Mouse (Mus musculus): ENCODE results near the gene Ssx2ip.

Ssx2ip gene

DNA sequence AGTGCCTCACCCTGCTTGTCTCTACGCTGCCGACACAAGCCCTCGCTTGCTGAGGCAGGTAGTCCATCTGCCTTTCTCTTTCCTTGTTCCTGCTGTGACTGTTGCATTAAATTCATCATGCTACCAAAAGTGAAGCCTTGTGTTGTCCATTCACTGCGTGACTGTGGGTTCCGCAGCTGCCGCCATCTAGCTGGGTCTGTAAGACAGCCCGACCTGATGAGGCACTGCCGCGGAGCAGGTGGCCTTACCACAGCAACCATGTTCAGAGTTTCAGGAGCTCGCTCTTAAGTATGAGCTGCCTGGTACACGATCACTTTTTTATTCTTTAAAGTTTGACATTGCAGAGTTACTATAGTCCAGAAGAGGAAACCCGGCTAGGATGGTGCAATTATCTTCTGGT is 35.6 kb downstream of the Ssx2ip start:
- DNase-seq, result no peak

- no peak for DNase-seq
Observed at GRCm38 (mm10) chr3:146440422-146440821, 36.0 kb downstream of the Ssx2ip start.

- no peak for DNase-seq
Observed at GRCm38 (mm10) chr3:146442484-146442883, 38.0 kb downstream of the Ssx2ip start.

DNA sequence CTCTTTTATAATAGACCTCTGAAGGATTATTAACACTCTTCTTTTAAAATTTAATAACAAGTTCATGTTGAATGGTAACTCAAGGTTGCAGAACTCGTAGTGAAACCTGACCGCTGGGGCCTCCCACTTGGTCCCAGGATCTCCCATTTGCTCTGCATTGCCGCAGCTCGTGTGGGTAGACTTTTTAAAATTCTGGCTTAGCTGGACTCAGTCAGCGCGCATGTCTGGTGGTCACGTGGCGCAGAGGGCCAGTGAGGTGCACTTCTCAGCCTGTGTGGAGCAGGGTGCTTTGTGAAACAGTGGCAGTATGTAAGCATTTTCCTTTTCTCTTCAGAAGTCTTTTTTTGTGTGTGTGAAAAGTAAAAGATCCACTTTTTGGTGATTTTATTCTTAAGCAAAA is 38.5 kb downstream of the Ssx2ip start:
- DNase-seq, result no peak

DNA sequence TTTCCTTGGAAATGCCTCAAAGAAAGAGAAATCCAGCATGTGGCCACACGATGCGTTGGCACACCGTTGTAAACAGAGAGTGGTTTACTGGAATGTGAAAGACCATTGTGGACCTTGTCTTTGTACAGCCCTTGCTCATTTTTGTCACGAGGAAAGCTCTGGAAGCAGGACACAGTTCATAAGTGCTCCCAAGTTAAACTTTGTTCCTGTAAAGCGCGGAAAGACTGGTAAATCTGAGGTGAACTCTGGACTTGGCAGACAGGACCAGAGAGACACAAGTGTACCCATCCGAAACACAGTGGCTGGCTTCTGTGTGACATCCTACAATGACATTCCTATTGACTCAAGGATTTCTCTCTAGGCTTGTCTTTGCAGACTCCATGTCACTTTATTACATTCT is 38.9 kb downstream of the Ssx2ip start:
- no peak for DNase-seq

DNA sequence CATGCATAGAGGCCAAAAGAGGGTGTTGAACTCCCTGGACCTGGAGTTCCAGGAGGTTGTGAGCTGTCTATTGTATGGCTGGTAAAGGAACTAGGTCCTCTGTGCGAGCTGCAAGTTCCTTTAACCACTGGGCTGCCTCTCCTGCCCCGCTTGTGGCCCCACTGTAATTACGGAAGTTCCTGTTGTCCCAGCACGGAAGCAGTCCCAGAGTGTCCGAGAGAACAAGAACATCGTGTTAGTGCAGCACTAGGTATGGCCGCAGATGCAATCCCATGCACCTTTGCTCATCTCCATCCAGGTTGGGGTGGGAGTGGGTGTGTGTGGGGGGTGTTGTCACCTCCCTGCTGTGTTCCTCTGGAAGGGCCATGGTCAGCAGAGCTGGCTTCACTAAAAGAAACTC is 40.4 kb downstream of the Ssx2ip start:
- no peak for DNase-seq

- no peak for DNase-seq
Observed at GRCm38 (mm10) chr3:146447156-146447555, 42.7 kb downstream of the Ssx2ip start.

- no peak for DNase-seq
Observed at GRCm38 (mm10) chr3:146447598-146447997, 43.2 kb downstream of the Ssx2ip start.

DNA sequence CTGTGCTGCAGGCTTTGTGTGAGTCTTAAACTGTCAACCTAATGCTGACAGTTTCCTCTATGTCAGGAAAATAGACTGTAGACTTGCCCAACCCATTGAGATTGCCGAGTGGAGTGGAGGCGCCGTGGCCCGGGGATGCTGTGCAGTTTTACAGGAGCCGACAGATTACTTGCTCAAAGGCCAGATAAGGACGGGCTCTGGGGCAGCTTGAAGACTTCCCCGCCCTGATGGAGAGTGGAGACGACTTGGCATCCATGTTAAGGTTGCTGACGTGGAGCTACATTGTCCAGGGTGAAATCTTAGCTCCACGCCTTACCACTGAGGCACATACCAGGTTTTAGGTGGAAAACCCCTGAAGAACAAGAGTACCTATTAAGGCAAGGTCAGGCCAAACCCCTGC is 43.9 kb downstream of the Ssx2ip start:
- DNase-seq, result no peak

DNA sequence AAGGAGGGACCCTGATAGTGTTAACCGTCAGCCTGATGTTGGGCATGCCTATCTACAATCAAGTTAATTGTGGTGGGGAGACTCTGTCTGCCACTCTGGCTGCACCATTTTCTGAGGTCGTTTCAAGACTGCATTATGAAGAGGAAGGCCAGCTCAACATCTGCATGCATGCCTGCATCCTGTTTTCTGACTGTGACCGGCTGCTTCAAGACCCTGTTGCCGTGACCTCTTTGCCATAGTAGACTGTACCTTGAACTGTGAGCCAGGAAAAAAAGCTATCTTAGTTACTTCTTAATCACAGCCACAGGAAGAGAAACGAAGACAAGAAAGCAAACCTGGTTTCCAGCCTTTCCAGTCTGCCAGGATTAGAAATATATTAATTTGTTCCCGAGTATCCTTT is 44.5 kb downstream of the Ssx2ip start:
- no peak for DNase-seq

GRCm38 (mm10) chr3:146449745-146450250 is 45.4 kb downstream of the Ssx2ip start, which contains the start of gene Ctbs:
Ctbs (plus strand) TSS chr3:146449795.
- DNase-seq, result no peak

GRCm38 (mm10) chr3:146450371-146450841 is 46.0 kb downstream of the Ssx2ip start:
- DNase-seq, result peak; percentile 95

- DNase-seq, result no peak
Observed at GRCm38 (mm10) chr3:146451375-146451774, 46.9 kb downstream of the Ssx2ip start.

GRCm38 (mm10) chr3:146462939-146463338 is 58.5 kb downstream of the Ssx2ip start:
- DNase-seq, result peak; percentile 14

GRCm38 (mm10) chr3:146469226-146469625 is 64.8 kb downstream of the Ssx2ip start:
- no peak for DNase-seq

- DNase-seq, result no peak
Observed at GRCm38 (mm10) chr3:146472657-146473056, 68.2 kb downstream of the Ssx2ip start.

GRCm38 (mm10) chr3:146473741-146474140 is 69.3 kb downstream of the Ssx2ip start:
- DNase-seq, result no peak

- no peak for DNase-seq
Observed at GRCm38 (mm10) chr3:146474428-146474827, 70.0 kb downstream of the Ssx2ip start.

DNA sequence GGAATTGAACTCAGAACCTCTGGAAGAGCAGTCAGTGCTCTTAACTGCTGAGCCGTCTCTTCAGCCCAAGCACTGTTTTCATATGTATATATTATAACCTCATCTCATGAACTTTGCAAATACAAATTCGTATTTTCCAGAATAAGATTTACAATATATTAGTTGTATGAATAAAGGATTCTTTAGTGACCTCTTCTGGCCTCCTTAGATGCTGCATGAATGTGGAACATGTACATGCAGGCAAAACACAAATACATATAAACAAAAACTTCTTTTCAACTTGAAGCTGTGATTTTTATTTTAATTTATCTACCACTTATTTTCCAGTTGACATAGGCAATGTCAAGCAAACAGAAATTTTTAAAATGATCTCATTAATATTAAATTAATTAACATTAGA is 77.6 kb downstream of the Ssx2ip start:
- DNase-seq, result no peak

DNA sequence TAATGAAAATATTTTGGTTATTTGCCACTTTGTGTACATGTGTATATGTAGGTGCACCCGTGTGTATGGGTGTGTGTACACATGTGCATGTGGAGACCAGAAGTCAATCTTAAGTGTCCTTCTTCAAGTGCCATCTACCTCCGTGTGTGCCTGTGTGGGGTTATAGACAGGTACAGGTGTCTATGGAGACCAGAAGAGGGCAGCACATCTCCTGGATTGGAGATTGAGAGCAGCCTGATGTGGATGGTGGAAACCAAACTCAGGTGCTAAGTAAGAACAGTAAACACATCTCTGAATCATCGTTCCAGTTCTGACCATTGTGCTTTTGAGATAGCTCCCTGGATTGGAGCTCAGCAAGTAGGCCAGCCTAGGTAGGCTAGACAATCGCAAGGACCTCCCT is 82.0 kb downstream of the Ssx2ip start:
- peak; percentile 29 for DNase-seq

Data from thymus, postnatal 14 days (tissue).